Mouse (Mus musculus) limb, embryonic 14.5 days (tissue): ENCODE data around the gene Romo1. TPM values are rescaled to one million over a fixed set of nuclear protein-coding genes. Genes with fewer than 3 reads are reported as not detected.
"Not testable (repeated sequence)": the region's sequence is repeated elsewhere in the genome, so short reads cannot be mapped to it uniquely, and the experiment has no call there.

Source experiments
- ATAC-seq: fragments of 200-750 bp; cut with Nextera tagmentation; 2 replicates; pipeline ENCODE4 v1.8.0; 2017; ENCODE audit warnings: low read depth, moderate number of reproducible peaks, moderate TSS enrichment; ENCODE audit not compliant: low FRiP score
- DNase-seq: peaks from one replicate; pipeline ENCODE4 v3.0.0-alpha.2; 2015; ENCODE audit warnings: low spot score
- H3K27ac ChIP-seq: fragments of 300-500 bp; sonication (generic); replicated peaks from 2 replicates; pipeline ENCODE4 v1.5.1; 2014; ENCODE audit warnings: low read depth, mild to moderate bottlenecking, low read length, moderate library complexity, mixed read lengths
- H3K27me3 ChIP-seq: fragments of 300-500 bp; sonication (generic); 2 replicates; pipeline ENCODE4 v1.6.1; 2014; ENCODE audit warnings: low read length, mixed read lengths; ENCODE audit not compliant: control insufficient read depth, insufficient read depth
- H3K36me3 ChIP-seq: fragments of 300-500 bp; sonication (generic); 2 replicates; pipeline ENCODE4 v1.6.1; 2014; ENCODE audit warnings: mild to moderate bottlenecking, low read length, moderate library complexity, mixed read lengths; ENCODE audit not compliant: control insufficient read depth, insufficient read depth
- H3K4me1 ChIP-seq: fragments of 300-500 bp; sonication (generic); 2 replicates; pipeline ENCODE4 v1.6.1; 2014; ENCODE audit warnings: antibody characterized with exemption, low read length, mixed read lengths; ENCODE audit not compliant: control insufficient read depth, insufficient read depth
- H3K4me2 ChIP-seq: fragments of 300-500 bp; sonication (generic); replicated peaks from 2 replicates; pipeline ENCODE4 v1.6.1; 2014; ENCODE audit warnings: low read depth, mild to moderate bottlenecking, low read length, moderate library complexity; ENCODE audit not compliant: severe bottlenecking
- H3K4me3 ChIP-seq: fragments of 300-500 bp; sonication (generic); replicated peaks from 2 replicates; pipeline ENCODE4 v1.5.1; 2014; ENCODE audit warnings: low read length
- H3K9ac ChIP-seq: fragments of 300-500 bp; sonication (generic); 2 replicates; pipeline ENCODE4 v1.6.1; 2014; ENCODE audit warnings: mild to moderate bottlenecking, low read depth, low read length, moderate library complexity; ENCODE audit not compliant: severe bottlenecking
- H3K9me3 ChIP-seq: fragments of 300-500 bp; sonication (generic); 2 replicates; pipeline ENCODE4 v1.6.1; 2016; ENCODE audit warnings: low read length; ENCODE audit not compliant: control insufficient read depth
- POLR2A ChIP-seq: fragments of 200-500 bp; IDR thresholded peaks from 2 replicates; pipeline ENCODE4 v1.8.0; 2012; ENCODE audit warnings: inconsistent platforms, mild to moderate bottlenecking, moderate library complexity, borderline replicate concordance; ENCODE audit not compliant: insufficient read depth, insufficient read length; ENCODE audit errors: extremely low read depth
- WGBS: fragments of 180-500 bp; shearing (Covaris S2); extraction: QIAGEN DNeasy Blood & Tissue Kit; methylation state at CpG from one replicate; pipeline ENCODE4 v1.1.7; 2014; 5-methylcytosine and 5-hydroxymethylcytosine counted together
- polyA plus RNA-seq, 2 experiments: library from polyadenylated mRNA; depleted of rRNA in 1 of 2; stranded (reverse) in 1 of 2; unstranded in 1 of 2; fragments of >200 nt; fragmentation: Nextera tagmentation in 1 of 2; extraction: Ambion mirVana in 1 of 2; gene quantifications; 2 replicates each; pipeline versions ENCODE4 v1.2.1 to v1.2.3; 2012 to 2014

The Romo1 gene
- polyA plus RNA-seq, 2 experiments: 312 to 435 TPM

- TF ChIP-seq POLR2A: peak; percentile 97; the same call in 1 of the 2 replicates
- no peaks in the 10 kb centered on the region for H3K27me3 ChIP-seq
- H3K9me3 ChIP-seq: no peaks in the 10 kb centered on the region
- DNase-seq (peak; percentile 100), ATAC-seq (peak; percentile 96)
- peak within 1 kb of the TSS; percentile 100 for H3K9ac ChIP-seq
- H3K27ac ChIP-seq: peak within 1 kb of the TSS; percentile 99
- peak within 1 kb of the TSS; percentile 99 for H3K4me3 ChIP-seq
- H3K36me3 ChIP-seq: peaks cover 32% of the 10 kb centered on the region
- under 1% methylated on average over 47 of the region's 47 CpGs for WGBS
- peaks cover 18% of the 10 kb centered on the region for H3K4me1 ChIP-seq
- H3K4me2 ChIP-seq: peak within 1 kb of the TSS; percentile 77
These were observed 36.4 kb downstream of the Romo1 start, which contains the start of gene Rbm39 for GRCm38 (mm10) chr2:156180094-156180821. Gene Rbm39 (minus strand): TSS chr2:156180238.

GRCm38 (mm10) chr2:156180824-156181590 is 37.2 kb downstream of the Romo1 start:
- TF ChIP-seq POLR2A: no peak
- ATAC-seq: no peak
- no peaks in the 10 kb centered on the region for H3K27me3 ChIP-seq

GRCm38 (mm10) chr2:156181592-156181991 is 37.8 kb downstream of the Romo1 start:
- ATAC-seq (no peak), DNase-seq (no peak)
- H3K4me2 ChIP-seq: no peak overlapping the region
- peaks cover 18% of the 10 kb centered on the region for H3K4me1 ChIP-seq
- TF ChIP-seq POLR2A: no peak
- H3K36me3 ChIP-seq: peaks cover 22% of the 10 kb centered on the region
- H3K9ac ChIP-seq: 0 out of 2 replicates have a peak overlapping the region, but pooled peaks have one; percentile 76
- 61% methylated on average over 2 of the region's 2 CpGs for WGBS
- H3K27me3 ChIP-seq: no peaks in the 10 kb centered on the region
- no peaks in the 10 kb centered on the region for H3K9me3 ChIP-seq
- no peak overlapping the region for H3K4me3 ChIP-seq
- no peak overlapping the region for H3K27ac ChIP-seq

More at GRCm38 (mm10) chr2:156180824-156181590, 37.2 kb downstream of the Romo1 start:
- Histone ChIP-seq H3K4me1 (peaks cover 18% of the 10 kb centered on the region), H3K27ac (peak overlapping the region; percentile 84), H3K9me3 (no peaks in the 10 kb centered on the region), H3K4me2 (peak overlapping the region; percentile 67), H3K36me3 (peaks cover 27% of the 10 kb centered on the region), H3K4me3 (peak overlapping the region; percentile 99), H3K9ac (peak overlapping the region; percentile 76)
- DNase-seq: no peak
- WGBS: 11% methylated on average over 8 of the region's 8 CpGs

- ATAC-seq, DNase-seq, H3K27me3 ChIP-seq, H3K4me1 ChIP-seq, H3K9me3 ChIP-seq, H3K9ac ChIP-seq, H3K4me2 ChIP-seq, H3K4me3 ChIP-seq, H3K36me3 ChIP-seq, H3K27ac ChIP-seq: not testable (repeated sequence)
- 77% methylated on average over 7 of the region's 7 CpGs for WGBS
These were observed 45.4 kb downstream of the Romo1 start for GRCm38 (mm10) chr2:156189241-156189640.

GRCm38 (mm10) chr2:156190004-156190896 is 46.4 kb downstream of the Romo1 start:
- no peak for TF ChIP-seq POLR2A
- H3K4me1 ChIP-seq: no peaks in the 10 kb centered on the region
- DNase-seq (no peak), ATAC-seq (no peak)
- no peak overlapping the region for H3K27ac ChIP-seq
- no peaks in the 10 kb centered on the region for H3K9me3 ChIP-seq
- no peak overlapping the region for H3K9ac ChIP-seq
- H3K27me3 ChIP-seq: no peaks in the 10 kb centered on the region
- H3K4me3 ChIP-seq: no peak overlapping the region
- WGBS: 78% methylated on average over 14 of the region's 14 CpGs
- no peaks in the 10 kb centered on the region for H3K36me3 ChIP-seq
- H3K4me2 ChIP-seq: no peak overlapping the region
